Mouse (Mus musculus): ENCODE data around the gene Eci2.

DNA sequence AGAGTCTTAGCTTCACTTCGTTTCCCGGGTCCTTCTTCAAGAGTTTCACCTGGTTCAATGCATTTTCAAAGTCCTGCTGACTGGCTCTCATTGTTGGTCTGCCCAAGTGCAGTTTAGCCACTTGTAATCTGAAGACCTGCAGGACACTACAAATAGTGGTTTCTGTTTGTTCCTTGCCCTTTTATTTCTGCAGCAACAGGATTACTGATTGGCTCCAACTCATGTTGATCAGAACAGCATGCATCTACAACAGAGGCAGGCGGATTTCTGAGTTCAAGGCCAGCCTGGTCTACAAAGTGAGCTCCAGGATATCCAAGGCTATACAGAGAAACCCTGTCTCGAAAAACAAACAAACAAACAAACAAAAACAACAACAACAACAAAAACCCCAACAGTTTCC lies 33.8 kb downstream of the Eci2 start:
- no peak for TF ChIP-seq CTCF (IDR thresholded peaks at IDR 0.05; ENCODE audit: extremely low read depth, insufficient read depth, low read length)
- no peak for TF ChIP-seq POLR2A (IDR thresholded peaks at IDR 0.05; ENCODE audit: extremely low read depth, insufficient read depth, low read length)
